Mouse (Mus musculus) neural tube, embryonic 14.5 days (tissue): ENCODE results near the gene Fam98b. TPM values are rescaled to one million over a fixed set of nuclear protein-coding genes. Genes with fewer than 3 reads are reported as not detected.

Source experiments
- ATAC-seq: fragments of 200-750 bp; cut with Nextera tagmentation; 2 replicates; pipeline ENCODE4 v1.8.0; 2017; ENCODE audit warnings: low read depth, mild to moderate bottlenecking, moderate TSS enrichment, moderate library complexity
- H3K27ac ChIP-seq: fragments of 300-500 bp; sonication (generic); 2 replicates; pipeline ENCODE4 v1.5.1; 2014; ENCODE audit warnings: low read depth, mild to moderate bottlenecking, control low read depth, low read length, moderate library complexity, mixed read lengths
- H3K27me3 ChIP-seq: fragments of 300-500 bp; sonication (generic); 2 replicates; pipeline ENCODE4 v1.6.1; 2014; ENCODE audit warnings: low read length; ENCODE audit not compliant: control insufficient read depth, insufficient read depth
- H3K36me3 ChIP-seq: fragments of 300-500 bp; sonication (generic); 2 replicates; pipeline ENCODE4 v1.6.1; 2014; ENCODE audit warnings: low read length, mixed read lengths; ENCODE audit not compliant: control insufficient read depth, insufficient read depth
- H3K4me1 ChIP-seq: fragments of 300-500 bp; sonication (generic); 2 replicates; pipeline ENCODE4 v1.6.1; 2014; ENCODE audit warnings: low read length; ENCODE audit not compliant: control insufficient read depth, insufficient read depth
- H3K4me2 ChIP-seq: fragments of 300-500 bp; sonication (generic); 2 replicates; pipeline ENCODE4 v1.6.1; 2014; ENCODE audit warnings: mild to moderate bottlenecking, low read depth, low read length, control low read depth
- H3K4me3 ChIP-seq: fragments of 300-500 bp; sonication (generic); 2 replicates; pipeline ENCODE4 v1.5.1; 2014; ENCODE audit warnings: low read depth, low read length, control low read depth, mixed read lengths
- H3K9ac ChIP-seq: fragments of 300-500 bp; sonication (generic); replicated peaks from 2 replicates; pipeline ENCODE4 v1.6.1; 2014; ENCODE audit warnings: low read depth, mild to moderate bottlenecking, control low read depth, low read length, mixed read lengths
- H3K9me3 ChIP-seq: fragments of 300-500 bp; sonication (generic); 2 replicates; pipeline ENCODE4 v1.6.1; 2016; ENCODE audit warnings: low read length; ENCODE audit not compliant: control insufficient read depth
- WGBS: fragments of 180-500 bp; shearing (Covaris S2); extraction: QIAGEN DNeasy Blood & Tissue Kit; methylation state at CpG from one replicate; pipeline ENCODE4 v1.1.7; 2014; 5-methylcytosine and 5-hydroxymethylcytosine counted together
- polyA plus RNA-seq: library from polyadenylated mRNA; unstranded; fragments of >200 nt; fragmentation: Nextera tagmentation; extraction: Ambion mirVana; gene quantifications from 2 replicates; pipeline ENCODE4 v1.2.1, GENCODE M21; 2014

Fam98b gene
- polyA plus RNA-seq, 1 experiment from 2014 or later = 13.5 TPM

DNA sequence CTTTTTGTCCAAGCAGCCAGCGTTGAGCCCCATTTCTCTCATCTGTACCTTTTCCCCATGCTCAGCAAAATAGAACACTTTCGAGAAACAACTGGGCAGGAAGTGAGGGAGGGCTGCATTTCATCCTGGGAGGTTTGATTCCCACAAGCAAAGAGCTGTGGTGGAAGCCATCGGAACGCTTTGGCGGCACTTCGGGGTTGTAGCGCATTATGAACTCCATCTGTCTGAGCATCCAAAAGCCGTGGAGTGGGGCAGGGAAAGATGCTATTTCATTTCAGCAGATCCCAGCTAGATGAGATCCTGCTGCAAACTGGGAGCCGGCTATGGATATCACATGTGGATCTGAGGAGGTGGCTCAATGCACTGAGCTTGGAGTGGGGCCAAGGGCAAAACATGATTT is 26.9 kb upstream of the Fam98b start:
- no peak overlapping the region for H3K27ac ChIP-seq
- H3K4me2 ChIP-seq = no peak overlapping the region
- H3K9me3 ChIP-seq = no peaks in the 10 kb centered on the region
- H3K9ac ChIP-seq = no peak overlapping the region
- WGBS = 86% methylated on average over 9 of the region's 9 CpGs
- ATAC-seq = no peak
- no peak overlapping the region for H3K4me3 ChIP-seq
- H3K4me1 ChIP-seq = no peaks in the 10 kb centered on the region
- no peaks in the 10 kb centered on the region for H3K27me3 ChIP-seq
- H3K36me3 ChIP-seq = no peaks in the 10 kb centered on the region

DNA sequence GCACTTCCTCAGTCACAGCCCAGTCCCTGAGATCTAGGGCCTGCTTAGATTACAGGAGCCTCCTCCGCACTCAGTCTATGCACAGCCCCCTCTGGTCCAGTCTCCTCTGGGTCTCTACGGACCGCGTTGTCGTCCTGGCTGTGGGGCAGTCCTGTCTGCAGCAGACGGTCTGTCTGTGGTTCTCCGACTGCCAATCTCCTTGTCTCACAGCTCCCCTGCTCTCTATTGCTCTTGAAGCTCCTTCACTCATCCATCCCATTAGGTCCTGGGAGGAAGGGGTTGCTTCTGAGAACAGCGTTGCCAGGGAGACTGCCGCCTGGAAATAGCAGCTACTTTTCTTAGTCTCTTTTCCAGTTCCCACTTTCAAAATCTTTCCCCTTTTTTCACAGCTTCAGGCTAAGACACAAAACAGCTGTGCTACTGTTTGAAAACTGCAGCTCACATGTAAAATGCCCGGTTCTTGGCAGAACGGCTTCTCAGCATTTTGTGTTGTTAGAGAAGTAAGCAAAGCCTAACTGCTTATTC is 20.9 kb upstream of the Fam98b start:
- H3K27me3 ChIP-seq = no peaks in the 10 kb centered on the region
- peak; percentile 65; the same call in 1 of the 2 replicates for ATAC-seq
- no peak overlapping the region for H3K4me2 ChIP-seq

DNA sequence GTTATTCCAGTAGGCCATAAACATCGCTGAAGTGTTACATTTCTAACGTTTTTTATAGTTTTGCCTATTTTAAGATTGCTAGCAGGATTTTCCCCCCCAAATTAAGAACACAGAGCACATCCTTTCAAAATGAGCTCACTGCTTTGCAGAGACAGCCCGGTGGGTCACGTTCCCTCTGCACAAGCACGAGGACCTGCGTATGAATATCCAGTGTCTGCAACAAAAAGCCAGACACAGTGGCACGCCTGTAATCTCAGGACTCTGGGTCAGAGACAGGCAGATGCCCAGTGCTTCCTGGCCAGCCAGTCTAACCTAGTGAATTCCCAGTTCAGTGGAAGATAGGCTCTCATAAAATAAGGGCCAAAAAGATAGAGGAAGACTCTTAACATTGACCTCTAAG is 19.3 kb upstream of the Fam98b start:
- WGBS = 75% methylated on average over 7 of the region's 7 CpGs
- ATAC-seq = no peak
- H3K4me1 ChIP-seq = no peaks in the 10 kb centered on the region

More for the DNA sequence above, 20.9 kb upstream of the Fam98b start:
- H3K9ac ChIP-seq = no peak overlapping the region
- H3K4me1 ChIP-seq = no peaks in the 10 kb centered on the region
- 53% methylated on average over 11 of the region's 11 CpGs for WGBS
- no peak overlapping the region for H3K4me3 ChIP-seq
- no peaks in the 10 kb centered on the region for H3K36me3 ChIP-seq
- H3K27ac ChIP-seq = no peak overlapping the region
- H3K9me3 ChIP-seq = no peaks in the 10 kb centered on the region

DNA sequence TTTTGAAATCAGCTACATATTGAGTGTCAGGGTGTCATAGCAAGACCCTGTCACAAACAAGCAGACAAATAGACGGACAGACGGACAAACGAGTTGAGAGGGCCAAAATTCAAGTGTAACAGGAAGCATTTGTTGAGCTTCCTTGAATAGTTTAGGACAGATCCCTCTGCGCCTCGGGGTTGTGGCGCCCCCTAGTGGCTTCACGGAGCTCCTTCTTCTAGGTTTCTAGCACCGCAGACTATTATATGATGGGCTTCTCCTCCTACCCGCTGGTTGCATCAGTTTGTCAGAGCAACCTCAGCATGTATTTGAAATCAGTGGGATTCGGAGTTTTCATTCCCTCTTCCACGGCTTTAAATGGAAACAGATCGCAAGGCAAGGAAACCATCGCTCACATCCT is 18.3 kb upstream of the Fam98b start:
- peak; percentile 91 for ATAC-seq
- Histone ChIP-seq H3K9me3 (no peaks in the 10 kb centered on the region), H3K4me2 (no peak overlapping the region), H3K9ac (no peak overlapping the region), H3K4me3 (no peak overlapping the region), H3K27ac (no peak overlapping the region), H3K4me1 (no peaks in the 10 kb centered on the region), H3K27me3 (no peaks in the 10 kb centered on the region), H3K36me3 (no peaks in the 10 kb centered on the region)
- 7% methylated on average over 13 of the region's 13 CpGs for WGBS

More for the DNA sequence above, 19.3 kb upstream of the Fam98b start:
- H3K9ac ChIP-seq = no peak overlapping the region
- no peaks in the 10 kb centered on the region for H3K27me3 ChIP-seq
- H3K9me3 ChIP-seq = no peaks in the 10 kb centered on the region
- no peak overlapping the region for H3K4me3 ChIP-seq
- H3K36me3 ChIP-seq = no peaks in the 10 kb centered on the region
- H3K4me2 ChIP-seq = no peak overlapping the region
- no peak overlapping the region for H3K27ac ChIP-seq

DNA sequence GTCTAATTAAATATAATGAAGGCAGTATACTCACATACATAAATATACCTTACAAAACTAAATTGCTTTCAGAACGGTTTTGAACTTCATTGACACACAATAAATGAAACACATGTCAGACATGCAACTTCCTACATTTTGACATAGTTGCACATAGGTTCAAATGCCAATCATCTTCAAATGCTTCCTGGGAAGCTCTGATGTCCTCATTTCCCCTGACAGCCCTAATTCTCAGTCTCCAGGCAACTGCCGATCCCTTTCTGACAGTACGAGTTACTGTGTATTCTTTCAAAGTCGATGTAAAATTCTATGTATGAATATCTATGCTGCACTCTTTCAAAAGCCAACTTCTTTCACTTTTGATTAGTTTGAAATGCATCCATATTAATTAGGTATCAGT is 7.6 kb upstream of the Fam98b start:
- H3K4me2 ChIP-seq = no peak overlapping the region
- H3K9ac ChIP-seq = no peak overlapping the region
- H3K4me3 ChIP-seq = no peak overlapping the region
- WGBS = 74% methylated on average over 4 of the region's 4 CpGs
- no peaks in the 10 kb centered on the region for H3K27me3 ChIP-seq
- H3K27ac ChIP-seq = no peak overlapping the region
- H3K4me1 ChIP-seq = no peaks in the 10 kb centered on the region
- no peaks in the 10 kb centered on the region for H3K9me3 ChIP-seq
- no peaks in the 10 kb centered on the region for H3K36me3 ChIP-seq
- no peak for ATAC-seq

DNA sequence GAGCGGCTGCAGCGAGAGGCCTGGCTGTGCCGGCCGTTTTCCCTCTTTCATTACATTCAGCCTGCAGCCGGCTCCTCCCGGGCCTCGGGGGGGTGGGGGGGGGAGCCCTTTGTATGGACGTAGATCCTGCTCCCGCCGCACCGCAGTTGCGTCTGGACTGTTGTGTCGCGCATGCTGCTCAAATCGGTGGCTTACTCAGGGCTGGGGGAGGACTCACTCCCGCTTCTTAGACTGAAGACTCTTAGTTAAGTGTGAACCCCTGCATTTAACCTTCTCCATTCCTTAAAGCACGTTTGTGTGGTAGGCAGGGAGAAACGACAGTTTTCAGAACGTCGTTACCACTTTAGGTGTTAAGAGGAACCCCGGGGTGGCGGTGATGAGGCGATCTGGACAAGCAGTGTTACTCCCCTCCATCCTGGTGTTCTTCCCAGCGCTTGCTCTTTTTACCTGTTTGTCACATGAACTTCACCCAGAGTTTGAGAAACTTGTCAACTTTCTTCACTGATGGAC is 517 bp downstream of the Fam98b start:
- no peaks in the 10 kb centered on the region; the same call in 1 of the 2 replicates for H3K27me3 ChIP-seq
- 0% methylated on average over 24 of the region's 24 CpGs for WGBS
- H3K4me3 ChIP-seq = peak overlapping the region; percentile 76
- peak overlapping the region; percentile 76 for H3K9ac ChIP-seq
- H3K27ac ChIP-seq = peak overlapping the region; percentile 86
- peaks cover 10% of the 10 kb centered on the region; the same call in 1 of the 2 replicates for H3K4me1 ChIP-seq
- no peaks in the 10 kb centered on the region for H3K36me3 ChIP-seq
- no peaks in the 10 kb centered on the region for H3K9me3 ChIP-seq
- 0 out of 2 replicates have a peak, but pooled peaks have one; percentile 33 for ATAC-seq
- peak overlapping the region; percentile 76 for H3K4me2 ChIP-seq

DNA sequence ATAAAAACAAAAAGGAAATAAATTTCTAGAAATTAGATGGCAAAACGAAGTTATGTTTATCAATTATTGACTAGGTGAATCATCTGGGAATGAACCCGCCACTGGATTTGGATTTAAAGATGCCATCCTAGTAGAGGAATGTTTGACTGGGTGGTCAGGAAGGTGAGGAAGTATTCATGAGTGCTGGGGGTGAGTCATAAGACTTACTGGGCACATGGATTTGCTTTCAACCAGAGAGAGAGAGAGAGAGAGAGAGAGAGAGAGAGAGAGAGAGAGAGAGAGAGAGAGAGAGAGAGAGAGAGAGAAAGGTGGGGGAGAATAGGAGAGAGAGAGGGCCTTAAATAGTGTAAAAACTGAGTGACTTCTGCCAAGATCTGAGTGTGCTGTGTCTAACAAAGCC is 5.9 kb downstream of the Fam98b start:
- ATAC-seq = no peak
- Histone ChIP-seq H3K36me3 (peaks cover 6% of the 10 kb centered on the region; the same call in 1 of the 2 replicates), H3K27me3 (no peaks in the 10 kb centered on the region), H3K4me1 (peaks cover 8% of the 10 kb centered on the region; the same call in 1 of the 2 replicates), H3K4me3 (no peak overlapping the region), H3K27ac (no peak overlapping the region), H3K9ac (no peak overlapping the region), H3K9me3 (no peaks in the 10 kb centered on the region), H3K4me2 (no peak overlapping the region)
- 95% methylated on average over 2 of the region's 2 CpGs for WGBS

DNA sequence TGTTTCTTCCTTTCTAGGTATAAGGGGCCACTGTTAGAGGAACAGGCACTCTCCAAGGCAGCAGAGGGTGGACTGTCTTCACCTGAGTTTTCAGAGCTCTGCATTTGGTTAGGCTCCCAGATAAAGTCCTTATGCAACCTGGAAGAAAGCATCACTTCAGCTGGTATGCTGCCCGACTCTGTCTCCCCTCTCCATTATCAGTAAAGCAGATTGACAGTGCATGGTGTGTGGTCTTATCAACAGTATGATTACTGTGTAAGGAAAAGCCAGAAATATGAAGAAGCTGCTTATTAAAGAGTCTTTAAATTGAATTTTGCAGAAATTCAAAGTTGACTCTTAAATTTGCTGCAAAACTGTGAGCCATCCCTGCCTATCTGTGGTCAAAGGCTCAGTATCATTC is 8.1 kb downstream of the Fam98b start:
- H3K27ac ChIP-seq = no peak overlapping the region
- no peaks in the 10 kb centered on the region for H3K9me3 ChIP-seq
- no peak overlapping the region for H3K4me3 ChIP-seq
- no peak overlapping the region for H3K4me2 ChIP-seq
- H3K4me1 ChIP-seq = no peaks in the 10 kb centered on the region
- 90% methylated on average over 1 of the region's 1 CpGs for WGBS
- H3K27me3 ChIP-seq = no peaks in the 10 kb centered on the region
- no peak overlapping the region for H3K9ac ChIP-seq
- ATAC-seq = no peak
- peaks cover 6% of the 10 kb centered on the region; the same call in 1 of the 2 replicates for H3K36me3 ChIP-seq

DNA sequence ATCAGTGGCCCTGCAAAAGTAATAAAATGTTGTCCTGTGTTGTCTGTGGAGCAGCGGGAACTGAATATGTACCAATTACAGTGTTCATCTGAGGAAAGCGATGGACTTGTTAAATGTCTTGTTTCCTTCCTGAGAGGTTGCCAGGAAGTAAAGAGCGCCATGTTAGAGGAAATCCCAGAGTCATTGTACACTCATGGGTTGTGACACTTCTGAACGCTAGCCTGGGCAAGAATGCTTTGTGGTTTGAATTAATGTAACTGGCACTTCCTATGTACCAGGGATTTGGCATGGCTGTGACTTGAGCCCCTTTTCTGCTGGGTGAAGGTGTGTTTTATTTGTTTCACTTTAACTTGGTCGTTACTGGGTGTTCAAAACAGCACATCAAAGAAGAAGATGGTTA is 12.6 kb downstream of the Fam98b start:
- H3K4me1 ChIP-seq = no peaks in the 10 kb centered on the region
- 93% methylated on average over 5 of the region's 5 CpGs for WGBS
- H3K27ac ChIP-seq = no peak overlapping the region
- no peak overlapping the region for H3K9ac ChIP-seq
- no peak overlapping the region for H3K4me3 ChIP-seq
- no peak overlapping the region for H3K4me2 ChIP-seq
- no peaks in the 10 kb centered on the region for H3K27me3 ChIP-seq
- peaks cover 13% of the 10 kb centered on the region for H3K36me3 ChIP-seq
- H3K9me3 ChIP-seq = no peaks in the 10 kb centered on the region
- ATAC-seq = no peak
